Mouse (Mus musculus): ENCODE measurements around the gene Klf1.
"Not testable (repeated sequence)": the region's sequence is repeated elsewhere in the genome, so short reads cannot be mapped to it uniquely, and the experiment has no call there.

Gene Klf1

DNA sequence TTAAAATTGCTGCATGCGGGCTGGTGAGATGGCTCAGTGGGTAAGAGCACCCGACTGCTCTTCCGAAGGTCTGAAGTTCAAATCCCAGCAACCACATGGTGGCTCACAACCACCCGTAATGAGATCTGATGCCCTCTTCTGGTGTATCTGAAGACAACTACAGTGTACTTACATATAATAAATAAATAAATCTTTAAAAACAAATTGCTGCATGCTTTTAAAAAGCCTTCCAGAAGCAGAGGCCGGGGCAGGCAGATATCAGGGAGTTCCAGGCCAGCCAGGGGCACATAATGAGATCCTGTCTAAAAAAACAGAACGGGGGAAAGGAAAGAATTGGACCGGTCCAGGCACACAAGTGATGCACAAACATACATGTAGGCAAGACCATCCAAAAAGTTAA is 6.3 kb downstream of the Klf1 start:
- DNase-seq = not testable (repeated sequence)

DNA sequence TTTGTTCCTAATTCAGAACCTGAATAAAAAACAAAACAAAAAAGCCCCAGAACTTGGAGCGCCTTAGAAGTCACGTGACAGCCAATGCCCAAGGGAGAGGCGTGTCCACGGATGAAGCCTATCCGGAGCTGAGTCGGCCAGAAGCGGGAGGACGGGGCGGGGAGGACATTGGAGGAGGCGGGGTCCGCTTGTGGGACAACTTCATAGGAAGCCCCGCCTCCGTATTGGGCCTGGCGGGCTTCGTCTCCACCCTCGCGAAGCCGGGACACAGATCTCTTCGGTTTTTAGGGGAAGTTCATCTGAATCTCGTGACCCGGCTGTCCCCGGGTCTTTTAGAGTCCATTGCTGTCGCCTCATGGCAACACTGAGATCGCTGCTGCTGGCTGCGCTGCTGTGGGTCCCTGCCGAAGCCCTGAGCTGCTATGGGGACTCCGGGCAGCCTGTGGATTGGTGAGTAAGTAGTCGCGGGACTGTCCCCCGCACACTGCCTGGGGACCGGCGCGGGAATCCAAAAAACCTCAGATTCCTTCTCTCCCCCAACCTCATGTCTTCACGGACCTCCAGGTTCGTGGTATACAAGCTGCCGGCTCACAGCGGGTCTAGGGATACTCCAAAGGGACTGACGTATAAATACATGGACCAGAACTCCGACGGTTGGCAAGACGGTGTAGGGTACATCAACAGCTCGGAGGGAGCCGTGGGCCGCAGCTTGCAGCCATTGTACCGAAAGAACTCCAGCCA is 6.9 kb downstream of the Klf1 start, which contains the start of gene Dnase2a:
Gene Dnase2a (plus strand): TSS at position 140 of the 741 bp plus-strand sequence.
- DNase-seq = peak; percentile 87

DNA sequence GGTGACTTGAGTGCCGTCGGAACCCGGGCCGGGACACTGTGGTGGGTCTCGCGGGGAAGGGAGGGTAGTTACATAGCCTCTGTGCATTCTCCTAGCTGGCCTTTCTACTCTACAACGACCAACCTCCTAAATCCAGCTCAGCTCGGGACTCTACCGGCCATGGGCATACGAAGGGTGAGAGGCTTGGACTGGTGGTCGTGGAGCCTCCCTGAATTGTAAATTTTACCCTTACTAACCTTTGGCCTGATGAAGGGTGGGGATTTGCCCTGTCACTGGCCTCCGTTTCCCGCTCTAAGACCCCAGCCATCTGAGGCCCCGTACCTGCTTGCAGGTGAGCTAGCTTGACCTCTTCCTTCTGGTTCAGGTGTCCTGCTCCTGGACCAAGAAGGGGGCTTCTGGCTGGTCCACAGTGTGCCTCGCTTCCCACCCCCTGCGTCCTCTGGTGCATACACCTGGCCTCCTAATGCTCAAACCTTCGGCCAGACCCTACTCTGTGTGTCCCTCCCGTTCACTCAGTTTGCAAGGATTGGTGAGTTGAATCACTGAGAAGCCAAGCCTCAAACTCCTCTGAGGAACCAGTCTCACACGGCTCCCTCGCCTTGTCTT is 7.5 kb downstream of the Klf1 start:
- DNase-seq = no peak

GRCm38 (mm10) chr8:84909949-84910348 is 8.2 kb downstream of the Klf1 start:
- no peak for DNase-seq

DNA sequence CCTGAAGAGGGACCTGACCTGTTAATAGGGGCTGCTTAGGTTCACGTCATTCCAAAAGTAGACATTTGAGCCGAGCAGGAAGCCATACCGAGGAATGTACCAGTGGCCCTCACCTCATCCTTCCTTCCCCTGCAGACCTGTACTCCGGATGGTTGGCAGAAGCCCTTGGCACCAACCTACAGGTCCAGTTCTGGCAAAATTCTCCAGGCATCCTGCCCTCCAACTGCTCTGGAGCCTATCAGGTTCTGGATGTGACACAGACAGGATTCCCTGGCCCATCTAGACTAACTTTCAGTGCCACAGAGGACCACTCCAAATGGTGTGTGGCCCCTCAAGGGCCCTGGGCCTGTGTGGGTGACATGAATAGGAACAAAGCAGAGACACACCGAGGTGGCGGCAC is 8.8 kb downstream of the Klf1 start:
- DNase-seq = peak; percentile 90

DNA sequence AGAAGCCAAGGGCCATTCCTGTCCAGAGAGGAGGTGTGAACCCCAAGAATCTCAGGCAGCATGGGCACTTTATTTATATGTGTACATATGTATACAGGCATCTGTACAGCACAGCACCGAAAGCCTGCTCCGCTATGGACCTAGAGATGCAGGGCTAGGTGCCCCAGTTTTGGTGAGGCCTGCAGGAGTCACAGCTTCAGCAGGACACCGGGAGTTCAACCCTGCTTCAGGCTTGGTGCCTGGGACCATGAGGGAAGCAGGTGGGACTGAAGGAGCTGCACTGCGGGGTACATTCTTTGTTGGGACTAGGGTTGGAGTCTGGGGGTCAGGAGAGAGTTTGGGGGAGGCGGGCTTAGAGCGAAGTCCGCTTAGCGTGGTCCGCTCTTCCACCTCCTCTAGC is 10.1 kb downstream of the Klf1 start:
- peak; percentile 47 for DNase-seq

DNA sequence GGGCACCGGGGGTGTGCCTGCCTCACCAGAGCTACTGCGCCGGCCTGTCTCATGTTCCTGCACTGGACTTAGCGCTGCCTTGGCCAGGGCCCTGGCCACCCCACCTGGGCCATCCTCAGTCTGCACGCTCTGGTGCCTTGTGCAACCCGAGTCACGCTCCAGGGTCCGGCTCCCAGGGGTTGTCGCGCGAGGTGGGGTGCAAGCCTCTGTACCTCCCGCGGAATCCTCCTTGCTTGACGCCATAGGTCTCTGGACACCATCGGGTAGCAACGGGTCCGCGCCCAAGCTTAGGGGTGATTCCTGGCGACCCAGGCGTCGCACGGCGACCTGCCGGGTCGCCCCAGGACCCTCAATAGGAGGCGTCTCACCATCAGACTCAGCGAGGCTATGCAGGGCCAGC is 10.7 kb downstream of the Klf1 start:
- peak; percentile 53 for DNase-seq

DNA sequence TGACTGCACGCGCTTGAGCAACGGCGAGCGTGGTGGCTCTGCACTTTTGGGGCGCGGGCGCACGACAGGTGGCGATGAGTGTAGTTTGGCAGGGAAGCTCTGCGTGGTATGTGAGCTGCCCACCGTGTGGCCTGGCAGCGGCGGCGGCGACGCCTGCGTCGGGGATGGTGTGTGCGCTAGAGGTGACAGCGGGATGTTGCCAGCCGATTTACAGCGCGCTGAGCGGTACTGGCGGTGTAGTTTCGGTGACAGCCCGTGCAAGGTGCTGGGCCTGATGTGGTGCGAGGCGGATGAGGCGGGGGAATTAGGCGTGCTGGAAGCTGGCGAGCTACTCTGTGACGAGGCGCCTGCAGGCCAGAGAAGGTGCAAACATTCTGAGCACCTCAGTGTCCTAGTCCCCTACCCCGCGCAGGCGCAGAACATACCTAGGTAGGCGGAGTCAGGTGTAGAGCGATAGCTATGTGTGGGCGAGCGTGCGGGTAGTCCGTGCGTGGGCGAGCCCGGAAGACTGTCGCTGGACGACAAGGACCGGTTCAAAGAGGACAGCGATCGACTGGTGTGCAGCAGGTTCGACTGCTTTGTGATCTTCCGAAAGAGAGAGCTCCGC is 11.3 kb downstream of the Klf1 start:
- peak; percentile 86 for DNase-seq

DNA sequence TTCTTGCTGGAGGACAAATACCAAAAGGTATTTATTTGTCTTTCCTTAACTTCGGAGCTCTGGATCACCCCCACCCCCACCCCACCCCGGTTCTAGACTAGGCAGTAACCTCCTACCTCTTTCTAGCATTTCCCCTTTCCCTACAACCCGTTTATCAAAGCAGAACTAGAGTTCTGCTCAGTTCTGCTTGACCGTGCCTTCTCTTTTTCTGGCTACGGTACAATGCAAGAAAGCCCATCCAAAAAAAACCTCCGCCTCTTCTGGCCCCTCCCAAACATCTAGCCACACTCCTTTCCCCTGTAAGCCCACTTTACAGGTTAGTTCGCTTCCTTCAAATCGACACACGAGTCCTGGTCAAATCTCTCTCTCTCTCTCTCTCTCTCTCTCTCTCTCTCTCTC is 11.8 kb downstream of the Klf1 start:
- no peak for DNase-seq

DNA sequence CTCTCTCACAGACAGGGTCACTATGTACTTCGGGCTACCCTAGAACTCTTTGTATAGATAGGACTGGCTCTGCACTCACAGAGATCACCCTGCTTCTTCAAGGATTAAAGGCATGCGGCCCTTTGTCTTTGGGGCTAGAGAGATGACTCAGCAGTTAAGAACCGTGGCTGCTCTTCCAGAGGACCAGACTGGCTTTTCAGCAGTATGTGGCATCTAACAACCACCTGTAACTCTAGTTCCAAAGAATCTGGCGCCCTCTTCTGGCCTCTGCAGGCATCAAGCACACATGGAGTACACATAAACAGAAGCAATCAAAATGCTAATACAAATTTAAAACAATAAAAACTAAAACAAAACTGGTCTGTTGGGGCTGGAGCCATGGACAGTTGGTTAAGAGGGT is 12.2 kb downstream of the Klf1 start:
- no peak for DNase-seq

GRCm38 (mm10) chr8:84915269-84915668 is 13.5 kb downstream of the Klf1 start:
- no peak for DNase-seq

GRCm38 (mm10) chr8:84917781-84918180 is 16.1 kb downstream of the Klf1 start:
- no peak for DNase-seq

GRCm38 (mm10) chr8:84918646-84919045 is 16.9 kb downstream of the Klf1 start:
- no peak for DNase-seq

GRCm38 (mm10) chr8:84921596-84921995 is 19.9 kb downstream of the Klf1 start:
- DNase-seq = no peak

DNA sequence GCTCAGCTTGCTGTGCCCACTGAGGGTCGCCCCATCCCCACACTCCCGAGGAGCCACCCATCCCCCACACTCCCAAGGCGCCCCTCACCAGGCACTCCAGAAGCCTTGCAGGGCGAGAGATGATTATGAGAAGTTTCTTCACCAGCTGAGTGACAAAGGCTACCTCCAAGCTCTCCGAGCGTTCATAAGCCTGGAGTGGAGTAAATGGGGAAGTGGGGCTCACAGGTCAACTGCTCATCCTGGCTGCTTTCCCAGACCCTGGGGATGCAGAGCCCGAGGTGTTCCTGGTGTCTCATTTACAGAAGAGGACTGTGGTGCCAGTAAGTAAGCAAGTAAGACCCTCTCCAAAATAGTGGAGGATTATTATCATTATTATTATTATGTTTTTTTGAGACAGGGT is 23.8 kb downstream of the Klf1 start:
- no peak for DNase-seq

DNA sequence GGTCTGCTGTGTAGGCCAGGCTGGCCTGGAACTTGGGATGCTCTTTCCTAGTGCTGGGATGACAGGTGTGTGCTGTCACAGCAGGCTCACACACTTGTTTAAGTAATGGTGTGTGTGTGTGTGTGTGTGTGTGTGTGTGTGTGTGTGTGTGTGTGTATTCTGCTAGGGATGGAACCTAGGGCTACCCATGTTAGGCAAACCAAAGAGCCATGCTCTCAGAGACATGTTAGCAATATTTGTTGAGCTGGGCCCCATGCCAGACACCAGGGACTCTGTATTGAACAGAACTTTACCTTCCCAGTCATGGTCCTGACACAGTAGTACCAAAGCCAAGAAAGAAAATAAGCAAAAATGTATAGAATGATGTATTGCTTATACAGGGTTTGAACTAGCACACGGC is 25.8 kb downstream of the Klf1 start:
- DNase-seq = no peak

DNA sequence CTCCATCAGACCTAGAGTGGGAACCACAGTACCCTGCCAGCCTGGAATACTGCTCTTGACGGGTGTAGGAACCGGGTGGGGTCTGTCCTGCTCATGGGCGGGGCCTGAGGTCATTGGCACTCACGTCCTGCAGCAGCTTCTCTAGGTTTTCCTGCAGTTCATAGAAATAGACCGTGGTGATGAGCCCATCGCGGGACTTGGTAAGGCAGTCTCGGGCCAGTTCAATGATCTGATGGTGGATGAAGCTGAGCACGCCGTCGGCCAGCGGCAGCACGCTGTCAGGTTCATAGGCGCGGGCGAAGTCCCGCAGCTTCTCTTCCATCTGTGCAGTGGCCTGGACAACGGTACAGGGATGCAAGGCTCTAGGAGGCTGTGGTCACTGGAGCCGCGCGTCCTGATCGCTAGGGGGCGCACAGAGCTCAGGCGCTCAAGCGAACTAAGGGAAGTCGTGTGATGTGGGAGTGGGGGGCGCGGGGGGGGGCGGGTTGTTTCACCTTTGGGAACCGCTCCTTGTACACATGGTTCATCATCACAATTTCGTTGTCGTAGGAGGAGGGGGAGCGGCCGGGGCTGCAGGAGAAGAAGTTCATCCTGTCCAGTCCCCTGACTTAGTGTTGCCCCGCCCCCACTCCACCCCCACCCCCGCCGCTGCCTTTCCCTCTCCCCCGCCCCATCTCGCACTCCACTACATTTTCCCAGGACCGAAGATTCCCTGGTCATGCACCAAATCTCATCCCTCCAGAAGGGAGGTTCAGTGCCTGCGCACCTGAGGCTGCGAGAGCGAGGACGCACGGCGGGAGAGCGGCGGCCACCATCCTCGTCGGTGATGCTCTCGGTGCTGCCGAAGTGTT is 27.0 kb downstream of the Klf1 start:
- DNase-seq = peak; percentile 85

- no peak for DNase-seq
These were observed 28.9 kb downstream of the Klf1 start for GRCm38 (mm10) chr8:84930582-84930981.

DNA sequence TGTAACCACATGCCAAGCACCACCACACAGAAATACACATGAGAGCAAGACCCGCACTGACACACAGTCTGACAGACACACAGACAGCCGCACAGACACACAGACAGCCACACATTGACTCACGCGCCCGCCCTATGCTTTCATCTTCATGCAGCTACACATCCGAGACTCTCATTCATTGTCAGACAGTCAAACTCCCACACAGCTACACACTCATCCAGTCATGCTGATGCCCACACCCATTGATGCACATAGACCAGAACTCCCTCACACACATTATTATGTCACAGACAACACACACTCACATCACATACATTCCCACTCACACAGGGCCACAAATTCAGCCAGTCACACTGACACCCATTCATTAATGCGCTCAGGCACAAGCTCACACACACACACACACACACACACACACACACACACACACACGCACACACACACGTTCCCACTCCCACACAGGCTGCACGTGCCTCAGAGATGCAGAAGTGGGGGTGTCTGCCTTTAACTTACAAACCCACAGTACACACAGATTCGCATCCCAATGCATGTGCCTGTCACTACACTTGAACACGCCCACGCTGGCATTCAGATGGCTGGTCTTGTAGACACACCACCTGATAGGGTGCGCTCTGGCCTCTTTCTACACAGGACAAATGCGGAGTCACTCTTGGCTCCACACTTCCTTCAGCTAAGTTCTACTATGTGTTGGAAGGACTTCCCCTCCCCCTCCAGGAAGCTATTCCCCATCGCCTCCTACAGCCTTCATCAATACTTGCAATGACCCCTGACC is 32.2 kb downstream of the Klf1 start:
- DNase-seq = peak; percentile 65

DNA sequence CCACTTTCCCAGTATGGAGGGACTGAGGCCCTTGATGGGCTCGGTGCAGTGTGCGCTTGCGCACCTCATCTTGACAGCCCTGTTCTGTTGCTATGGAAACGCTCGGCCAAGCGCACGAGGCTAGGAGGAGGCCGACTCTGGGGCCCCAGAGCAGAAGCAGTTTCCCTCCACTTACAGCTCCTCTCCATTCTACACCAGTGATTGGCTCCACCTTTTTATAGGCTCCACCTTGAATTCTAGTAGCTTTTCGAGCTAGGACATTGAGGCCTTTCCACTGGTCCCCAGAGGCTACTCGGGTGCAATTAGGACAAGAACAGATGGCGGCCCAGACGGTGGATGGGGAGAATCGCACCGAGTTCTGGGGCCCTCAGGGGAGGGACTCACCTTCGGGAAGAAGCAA is 33.1 kb downstream of the Klf1 start:
- DNase-seq = peak; percentile 88

DNA sequence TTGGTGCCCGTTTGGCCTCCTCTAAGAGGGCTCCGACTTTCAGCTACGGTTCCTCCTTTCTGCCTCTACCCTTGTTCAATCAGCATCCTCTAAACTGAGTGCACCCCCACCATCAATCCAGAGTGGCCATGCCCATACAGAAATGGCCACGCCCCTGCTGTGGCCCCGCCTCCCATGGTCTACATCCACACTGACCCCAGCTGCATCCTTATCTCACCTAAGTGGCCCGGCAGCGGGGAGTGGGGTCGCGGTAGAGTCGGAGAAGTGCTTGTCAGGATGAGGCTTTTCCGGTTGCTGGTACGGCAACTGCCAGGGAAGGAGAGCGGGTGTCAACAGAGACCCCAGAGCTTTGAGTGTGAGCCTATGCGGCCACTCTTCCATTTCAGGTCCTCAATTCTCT is 33.8 kb downstream of the Klf1 start:
- peak; percentile 78 for DNase-seq

All from cerebellum, adult 9-10 months (tissue).